Mouse (Mus musculus): ENCODE data around the gene Gm5129.

- TF ChIP-seq CTCF (IDR thresholded peaks at IDR 0.05 in 2 of 3, conservative IDR thresholded peaks at IDR 0.05 in 1 of 3; ENCODE audit: control insufficient read depth in 1 of 3, insufficient read depth in 1 of 3, low read depth in 2 of 3, low read length in 3 of 3, poor library complexity in 1 of 3, severe bottlenecking in 1 of 3), result no peak
- no peak for TF ChIP-seq USF2 (IDR thresholded peaks at IDR 0.05; ENCODE audit: borderline replicate concordance in 1 of 2, insufficient read depth in 1 of 2, low read depth in 1 of 2, low read length in 2 of 2)
- TF ChIP-seq HCFC1 (IDR thresholded peaks at IDR 0.05; ENCODE audit: low read depth, low read length), result no peak
- TF ChIP-seq POLR2A (IDR thresholded peaks at IDR 0.05; ENCODE audit: control insufficient read depth in 1 of 2, insufficient read depth in 1 of 2, low read depth in 1 of 2, low read length in 2 of 2, poor library complexity in 1 of 2), result no peak
- TF ChIP-seq POLR2AphosphoS2 (IDR thresholded peaks at IDR 0.05; ENCODE audit: low read length), result no peak
- TF ChIP-seq MEF2A (IDR thresholded peaks at IDR 0.05; ENCODE audit: extremely low read depth, insufficient replicate concordance, low read depth, low read length, poor library complexity, severe bottlenecking), result no peak
- no peak for TF ChIP-seq TBP (IDR thresholded peaks at IDR 0.05; ENCODE audit: low read depth, low read length)
These were observed 37.2 kb downstream of the Gm5129 start for GRCm38 (mm10) chr5:29698493-29698892.

Measured in MEL (cell line).